ENCODE assay signal across 8 mouse cellular contexts in genomic region chr1:62724461-62725021, GRCm38 (mm10). TPM values are rescaled to one million over a fixed set of nuclear protein-coding genes. Genes with fewer than 3 reads are reported as not detected.
DNase-seq lines count a peak whose midpoint lies in the region; ATAC-seq and TF ChIP-seq lines count a peak whose summit lies in the region.
"Had no signal": no experiment of that assay in that cellular context is flagged by ENCODE, and none has a peak within 500 bp of the region (broad histone marks: within the 10 kb centered on the region; RNA-seq: fewer than 3 reads in every experiment).

No protein-coding gene starts in this region.

- no peak overlapping the region for H3K9ac ChIP-seq in embryonic facial prominence, embryonic 15.5 days
- H3K9ac ChIP-seq in midbrain, postnatal 0 days (replicated peaks; ENCODE audit: low read length, poor library complexity, severe bottlenecking): no peak overlapping the region
- H3K9ac ChIP-seq: forebrain, postnatal 0 days had no signal

- H3K27ac ChIP-seq in embryonic facial prominence, embryonic 15.5 days (replicated peaks): peak overlapping the region; percentile 8; the same call in 1 of the 2 replicates
- H3K27ac ChIP-seq in midbrain, postnatal 0 days (ENCODE audit: low read depth, low read length): no peak overlapping the region

- H3K36me3 ChIP-seq in embryonic facial prominence, embryonic 15.5 days: peaks cover 26% of the 10 kb centered on the region; the same call in 1 of the 2 replicates
- 0 out of 2 replicates have a peak, but pooled peaks cover 3% of the 10 kb centered on the region for H3K36me3 ChIP-seq in midbrain, postnatal 0 days (ENCODE audit: insufficient read depth, low read length)

- H3K9me3 ChIP-seq in embryonic facial prominence, embryonic 15.5 days (replicated peaks): no peaks in the 10 kb centered on the region
- no peaks in the 10 kb centered on the region for H3K9me3 ChIP-seq in midbrain, postnatal 0 days (ENCODE audit: low read length)

- ATAC-seq in embryonic facial prominence, embryonic 15.5 days (ENCODE audit: insufficient number of reproducible peaks, low FRiP score, low TSS enrichment, low read depth): 0 out of 2 replicates have a peak, but pooled peaks have one; percentile 17
- ATAC-seq in midbrain, postnatal 0 days (ENCODE audit: low FRiP score): no peak
- ATAC-seq: forebrain, postnatal 0 days had no signal

- H3K4me3 ChIP-seq in embryonic facial prominence, embryonic 15.5 days (replicated peaks): no peak overlapping the region
- H3K4me3 ChIP-seq in midbrain, postnatal 0 days (ENCODE audit: low read depth, low read length): no peak overlapping the region

- no peaks in the 10 kb centered on the region for H3K27me3 ChIP-seq in embryonic facial prominence, embryonic 15.5 days
- H3K27me3 ChIP-seq in midbrain, postnatal 0 days (ENCODE audit: insufficient read depth, low read length): no peaks in the 10 kb centered on the region

- TF ChIP-seq CTCF in midbrain, postnatal 0 days (IDR thresholded peaks at IDR 0.05): no peak

- peaks cover 41% of the 10 kb centered on the region for H3K4me1 ChIP-seq in embryonic facial prominence, embryonic 15.5 days
- H3K4me1 ChIP-seq in midbrain, postnatal 0 days (ENCODE audit: insufficient read depth, low read length): no peaks in the 10 kb centered on the region

- peak; percentile 74 for DNase-seq in adrenal gland, postnatal 14 days
- peak; percentile 58 for DNase-seq in kidney, adult 18-20 months
- DNase-seq in lung, postnatal 25 days (ENCODE audit: low spot score): peak; percentile 60
- DNase-seq in frontal cortex, postnatal 14 days (ENCODE audit: low spot score in 2 of 2): no peak
- DNase-seq in midbrain, postnatal 0 days (ENCODE audit: low spot score): no peak
- no peak for DNase-seq in cerebellum, postnatal 36 days
- DNase-seq: forebrain, postnatal 0 days had no signal

- 65% methylated on average over 6 of the region's 6 CpGs for WGBS in embryonic facial prominence, embryonic 15.5 days
- whole genome bisulfite sequencing in midbrain, postnatal 0 days: 77% methylated on average over 6 of the region's 6 CpGs

- H3K4me2 ChIP-seq in embryonic facial prominence, embryonic 15.5 days (replicated peaks): no peak overlapping the region
- no peak overlapping the region for H3K4me2 ChIP-seq in midbrain, postnatal 0 days (ENCODE audit: low read depth, low read length, poor library complexity, severe bottlenecking)

RNA-seq across cellular contexts. Expression of gene Nrp2, which starts 21.5 kb away (rescaled TPM):
- total RNA-seq in adrenal gland, postnatal 14 days (2021): 43.7 and 46.6 TPM in 2 replicates
- 49.9 and 50.0 TPM in 2 replicates for polyA plus RNA-seq in embryonic facial prominence, embryonic 15.5 days (2015; fragmentation: Nextera tagmentation; extraction: Ambion mirVana)
- total RNA-seq in midbrain, postnatal 0 days (2014; rRNA removed): 56.7 and 60.1 TPM in 2 replicates
- 14.0 and 17.1 TPM in 2 replicates for polyA plus RNA-seq in midbrain, postnatal 0 days (2015; fragmentation: Nextera tagmentation; extraction: Ambion mirVana)

Comparison
In these comparisons a context has a peak if more than half of its experiments do, and no peak if none do; other contexts are left out.
1. DNase-seq: peak in adrenal gland, postnatal 14 days (single experiment), kidney, adult 18-20 months (single experiment) and lung, postnatal 25 days (single experiment); none in frontal cortex, postnatal 14 days (0 of 2), midbrain, postnatal 0 days (single experiment) and cerebellum, postnatal 36 days (0 of 2).